Mouse (Mus musculus) liver, embryonic 13.5 days (tissue): Measurements from ENCODE around the gene Stk19. TPM values are rescaled to one million over a fixed set of nuclear protein-coding genes. Genes with fewer than 3 reads are reported as not detected.
"Not testable (repeated sequence)": the region's sequence is repeated elsewhere in the genome, so short reads cannot be mapped to it uniquely, and the experiment has no call there.

Experiments used
- ATAC-seq: fragments of 200-750 bp; cut with Nextera tagmentation; 2 replicates; pipeline ENCODE4 v1.8.0; 2017; ENCODE audit warnings: low read depth, mild to moderate bottlenecking, moderate number of reproducible peaks, moderate library complexity
- DNase-seq: peaks from one replicate; pipeline ENCODE4 v3.0.0; 2022
- H3K27ac ChIP-seq: fragments of 300-500 bp; sonication (generic); 2 replicates; pipeline ENCODE4 v1.5.1; 2015; ENCODE audit warnings: moderate library complexity, mild to moderate bottlenecking, inconsistent platforms
- H3K27me3 ChIP-seq: fragments of 300-500 bp; sonication (generic); 2 replicates; pipeline ENCODE4 v1.6.1; 2015; ENCODE audit warnings: mild to moderate bottlenecking, inconsistent platforms
- H3K36me3 ChIP-seq: fragments of 300-500 bp; sonication (generic); 2 replicates; pipeline ENCODE4 v1.6.1; 2015; ENCODE audit warnings: mild to moderate bottlenecking, inconsistent platforms
- H3K4me1 ChIP-seq: fragments of 300-500 bp; sonication (generic); replicated peaks from 2 replicates; pipeline ENCODE4 v1.6.1; 2015; ENCODE audit warnings: inconsistent platforms
- H3K4me2 ChIP-seq: fragments of 300-500 bp; sonication (generic); 2 replicates; pipeline ENCODE4 v1.6.1; 2015; ENCODE audit warnings: inconsistent platforms, mild to moderate bottlenecking, moderate library complexity
- H3K4me3 ChIP-seq: fragments of 300-500 bp; sonication (generic); replicated peaks from 2 replicates; pipeline ENCODE4 v1.5.1; 2015; ENCODE audit warnings: mild to moderate bottlenecking, inconsistent platforms
- H3K9ac ChIP-seq: fragments of 300-500 bp; sonication (generic); 2 replicates; pipeline ENCODE4 v1.6.1; 2015; ENCODE audit warnings: mild to moderate bottlenecking, inconsistent platforms
- H3K9me3 ChIP-seq: fragments of 300-500 bp; sonication (generic); replicated peaks from 2 replicates; pipeline ENCODE4 v1.6.1; 2016; ENCODE audit warnings: inconsistent platforms
- WGBS: fragments of 180-500 bp; shearing (Covaris S2); methylation state at CpG from one replicate; pipeline ENCODE4 v1.1.7; 2015; ENCODE audit not compliant: insufficient replicate concordance; 5-methylcytosine and 5-hydroxymethylcytosine counted together
- polyA plus RNA-seq: library from polyadenylated mRNA; unstranded; fragments of >200 nt; fragmentation: Nextera tagmentation; extraction: Ambion mirVana; gene quantifications from 2 replicates; pipeline ENCODE4 v1.2.1, GENCODE M21; 2015

Stk19 gene
- polyA plus RNA-seq, 1 experiment from 2014 or later, result 20.2 TPM

DNA sequence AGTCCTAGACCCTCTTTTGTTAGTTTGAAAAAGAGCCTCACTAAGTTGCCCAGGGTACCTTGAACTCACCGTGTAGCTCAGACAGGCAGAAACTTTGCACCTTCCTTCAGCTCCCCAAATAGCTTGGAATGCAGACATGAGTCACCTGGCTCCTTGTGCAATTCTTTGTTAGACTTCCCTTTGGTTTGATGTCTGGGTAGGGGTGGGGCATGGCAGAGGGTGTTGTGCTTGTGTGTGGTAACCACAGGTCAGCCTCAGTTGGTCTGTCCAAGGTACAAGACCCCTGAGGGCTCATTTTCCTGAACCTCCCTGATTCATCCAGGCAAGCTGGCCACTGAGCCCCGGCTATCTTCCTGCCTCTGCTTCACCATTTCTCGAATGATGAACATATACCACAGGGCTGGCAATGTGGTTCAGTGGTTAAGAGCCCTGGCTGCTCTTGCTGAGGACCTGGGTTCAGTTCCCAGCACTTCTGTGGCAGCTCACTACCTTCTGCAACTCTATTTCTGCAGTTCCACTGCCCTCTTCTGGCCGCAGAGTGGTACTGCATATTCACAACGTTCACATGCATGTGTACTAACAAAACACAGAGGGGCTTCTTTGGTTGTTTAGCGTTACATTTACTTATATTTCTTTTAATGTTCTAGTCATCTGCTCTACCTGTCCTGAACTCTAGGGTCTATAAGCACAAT, 31.7 kb downstream of the Stk19 start:
- Histone ChIP-seq H3K4me1 (no peaks in the 10 kb centered on the region), H3K9ac (no peak overlapping the region), H3K9me3 (peaks cover 6% of the 10 kb centered on the region; the same call in 1 of the 2 replicates), H3K4me3 (no peak overlapping the region), H3K27ac (no peak overlapping the region), H3K4me2 (no peak overlapping the region), H3K36me3 (no peaks in the 10 kb centered on the region), H3K27me3 (no peaks in the 10 kb centered on the region)
- ATAC-seq (no peak), DNase-seq (no peak)
- WGBS, result 61% methylated on average over 6 of the region's 6 CpGs

- H3K36me3 ChIP-seq, H3K27me3 ChIP-seq, H3K27ac ChIP-seq, ATAC-seq, H3K4me2 ChIP-seq, H3K9ac ChIP-seq, H3K4me3 ChIP-seq, DNase-seq, H3K4me1 ChIP-seq, H3K9me3 ChIP-seq: not testable (repeated sequence)
- 78% methylated on average over 6 of the region's 6 CpGs for WGBS
Observed at GRCm38 (mm10) chr17:34804301-34804700, 32.4 kb downstream of the Stk19 start, which contains the start of gene Cyp21a1. Gene Cyp21a1, minus strand, starts transcription at chr17:34804561.

DNA sequence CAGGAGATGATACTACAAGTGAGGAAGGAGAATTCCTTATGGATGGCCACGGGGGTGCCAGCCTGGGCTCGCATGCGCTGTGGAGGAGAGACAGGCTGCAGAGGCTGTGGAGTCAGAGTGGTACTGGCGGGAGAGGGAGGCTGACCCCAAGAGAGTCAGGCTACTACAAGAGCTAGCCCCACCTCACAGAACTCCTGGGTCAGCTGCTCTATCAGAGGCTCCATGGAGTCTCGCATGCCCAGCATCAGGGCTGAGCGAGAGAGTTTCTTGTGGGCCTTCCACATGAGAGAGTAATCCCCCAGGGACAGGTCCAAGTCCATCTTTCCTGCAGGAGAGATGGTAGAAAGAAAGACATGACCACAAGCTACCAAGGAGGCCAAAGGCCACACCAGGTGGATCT, 33.4 kb downstream of the Stk19 start:
- not testable (repeated sequence) for H3K4me1 ChIP-seq, H3K9ac ChIP-seq, H3K4me2 ChIP-seq, DNase-seq, H3K27ac ChIP-seq, H3K9me3 ChIP-seq, H3K27me3 ChIP-seq, H3K36me3 ChIP-seq, ATAC-seq, H3K4me3 ChIP-seq
- WGBS, result 84% methylated on average over 6 of the region's 6 CpGs

- not testable (repeated sequence) for H3K4me3 ChIP-seq, H3K27me3 ChIP-seq, H3K27ac ChIP-seq, DNase-seq, ATAC-seq, H3K9ac ChIP-seq, H3K36me3 ChIP-seq, H3K4me1 ChIP-seq, H3K4me2 ChIP-seq, H3K9me3 ChIP-seq
- 81% methylated on average over 9 of the region's 9 CpGs for WGBS
Observed at GRCm38 (mm10) chr17:34802756-34803155, 34.0 kb downstream of the Stk19 start.

GRCm38 (mm10) chr17:34800781-34801305, 35.9 kb downstream of the Stk19 start:
- H3K4me1 ChIP-seq, ATAC-seq, H3K4me3 ChIP-seq, H3K9me3 ChIP-seq, DNase-seq, H3K36me3 ChIP-seq, H3K9ac ChIP-seq, H3K4me2 ChIP-seq, H3K27ac ChIP-seq, H3K27me3 ChIP-seq: not testable (repeated sequence)
- WGBS, result 75% methylated on average over 16 of the region's 16 CpGs

- H3K4me2 ChIP-seq, result no peak overlapping the region
- WGBS, result 82% methylated on average over 4 of the region's 4 CpGs
- no peaks in the 10 kb centered on the region for H3K36me3 ChIP-seq
- no peak for DNase-seq
- no peak overlapping the region for H3K9ac ChIP-seq
- no peak overlapping the region for H3K4me3 ChIP-seq
- H3K9me3 ChIP-seq, result no peaks in the 10 kb centered on the region
- no peaks in the 10 kb centered on the region for H3K4me1 ChIP-seq
- no peak overlapping the region for H3K27ac ChIP-seq
- no peaks in the 10 kb centered on the region for H3K27me3 ChIP-seq
- no peak for ATAC-seq
Observed at GRCm38 (mm10) chr17:34799531-34799925, 37.2 kb downstream of the Stk19 start.

- H3K27ac ChIP-seq, result no peak overlapping the region
- 74% methylated on average over 15 of the region's 17 CpGs for WGBS
- H3K4me1 ChIP-seq, result no peaks in the 10 kb centered on the region
- no peaks in the 10 kb centered on the region for H3K36me3 ChIP-seq
- ATAC-seq, result no peak
- DNase-seq, result no peak
- no peak overlapping the region for H3K9ac ChIP-seq
- no peak overlapping the region for H3K4me3 ChIP-seq
- H3K27me3 ChIP-seq, result no peaks in the 10 kb centered on the region
- no peaks in the 10 kb centered on the region for H3K9me3 ChIP-seq
- no peak overlapping the region for H3K4me2 ChIP-seq
Observed at GRCm38 (mm10) chr17:34798866-34799530, 37.7 kb downstream of the Stk19 start.

DNA sequence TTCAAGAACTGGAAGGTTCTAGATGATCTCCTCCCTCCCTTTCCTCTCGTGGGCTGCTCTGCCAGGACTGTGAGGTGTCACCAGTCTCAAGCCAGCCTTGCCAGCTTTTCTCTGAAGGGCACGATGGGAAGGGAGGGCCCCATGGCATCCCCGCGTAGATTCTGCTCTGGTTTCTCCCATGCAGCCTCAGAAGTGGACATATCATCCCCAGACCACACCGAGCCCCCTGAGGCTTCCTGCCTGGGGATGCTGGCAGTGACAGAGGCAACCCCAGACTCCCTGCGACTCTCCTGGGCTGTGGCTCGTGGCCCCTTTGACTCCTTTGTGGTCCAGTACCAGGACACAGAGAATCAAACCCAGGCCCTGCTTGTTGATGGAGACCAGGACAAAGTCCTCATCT, 38.7 kb downstream of the Stk19 start:
- 71% methylated on average over 7 of the region's 7 CpGs for WGBS
- not testable (repeated sequence) for DNase-seq, H3K36me3 ChIP-seq, H3K4me2 ChIP-seq, H3K4me1 ChIP-seq, H3K27me3 ChIP-seq, ATAC-seq, H3K27ac ChIP-seq, H3K9ac ChIP-seq, H3K9me3 ChIP-seq, H3K4me3 ChIP-seq

- not testable (repeated sequence) for H3K27me3 ChIP-seq, H3K36me3 ChIP-seq, H3K9ac ChIP-seq, H3K4me3 ChIP-seq, H3K9me3 ChIP-seq, H3K27ac ChIP-seq, H3K4me1 ChIP-seq, ATAC-seq, H3K4me2 ChIP-seq, DNase-seq
- WGBS, result 62% methylated on average over 10 of the region's 10 CpGs
Observed at GRCm38 (mm10) chr17:34797211-34797995, 39.3 kb downstream of the Stk19 start.

DNA sequence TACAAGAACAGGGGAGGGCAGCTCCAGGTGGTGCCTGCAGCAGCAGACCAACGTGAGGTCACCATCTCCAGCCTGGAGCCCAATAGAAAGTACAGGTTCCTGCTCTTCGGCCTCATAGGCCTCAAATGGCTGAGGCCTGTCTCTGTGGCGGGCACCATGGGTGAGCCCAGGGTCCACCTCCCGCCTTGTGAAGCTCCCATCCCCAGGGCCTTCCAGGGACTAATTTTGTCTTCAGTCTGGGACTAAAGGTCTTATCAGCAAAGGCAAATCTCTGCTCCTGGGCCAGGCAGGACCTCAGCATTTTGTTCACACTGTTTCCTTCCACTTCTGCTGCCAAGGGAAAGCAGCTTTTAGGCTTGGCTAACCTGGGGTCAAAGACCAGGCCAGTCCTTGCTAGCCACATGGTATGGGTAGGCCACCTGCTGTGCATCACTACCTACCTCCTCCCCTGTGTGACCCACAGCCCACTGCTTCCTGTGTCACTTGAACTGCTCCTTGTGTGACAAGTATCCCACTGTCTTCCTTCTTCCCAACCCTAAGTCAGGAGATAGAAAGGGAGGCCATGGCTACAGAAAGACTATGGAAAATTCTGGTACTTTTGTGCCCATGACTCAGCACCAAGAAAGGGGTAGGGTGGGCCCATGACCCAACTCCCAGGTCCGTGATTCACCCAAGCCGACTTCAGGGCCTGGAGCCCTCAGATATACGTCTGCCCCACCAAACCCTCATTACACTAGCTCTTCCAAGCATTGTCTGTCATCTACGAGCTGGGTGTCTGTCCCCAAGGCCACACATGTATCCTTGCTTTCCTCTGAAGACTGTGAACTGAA, 40.2 kb downstream of the Stk19 start:
- DNase-seq (no peak), ATAC-seq (no peak)
- Histone ChIP-seq H3K9me3 (no peaks in the 10 kb centered on the region; the same call in 1 of the 2 replicates), H3K36me3 (no peaks in the 10 kb centered on the region), H3K9ac (no peak overlapping the region), H3K27me3 (no peaks in the 10 kb centered on the region), H3K27ac (no peak overlapping the region), H3K4me2 (no peak overlapping the region), H3K4me3 (no peak overlapping the region), H3K4me1 (no peaks in the 10 kb centered on the region)
- WGBS, result 60% methylated on average over 8 of the region's 8 CpGs

- H3K9me3 ChIP-seq, result no peaks in the 10 kb centered on the region; the same call in 1 of the 2 replicates
- H3K27ac ChIP-seq, result no peak overlapping the region
- no peaks in the 10 kb centered on the region for H3K27me3 ChIP-seq
- H3K4me2 ChIP-seq, result no peak overlapping the region
- WGBS, result 46% methylated on average over 9 of the region's 9 CpGs
- no peak overlapping the region for H3K9ac ChIP-seq
- no peak overlapping the region for H3K4me3 ChIP-seq
- ATAC-seq (no peak), DNase-seq (no peak)
- no peaks in the 10 kb centered on the region for H3K4me1 ChIP-seq
- H3K36me3 ChIP-seq, result no peaks in the 10 kb centered on the region
Observed at GRCm38 (mm10) chr17:34795633-34796032, 41.1 kb downstream of the Stk19 start.
